Mouse (Mus musculus) c-Kit-positive CD71-positive TER-119-positive erythroid progenitor cells, embryonic 14.5 days (primary cell): Measurements from ENCODE around the gene Tnrc18.

Source experiments
- DNase-seq: peaks from one replicate; pipeline ENCODE4 v3.0.0-alpha.2; 2013; ENCODE audit warnings: low spot score

Tnrc18 gene

DNA sequence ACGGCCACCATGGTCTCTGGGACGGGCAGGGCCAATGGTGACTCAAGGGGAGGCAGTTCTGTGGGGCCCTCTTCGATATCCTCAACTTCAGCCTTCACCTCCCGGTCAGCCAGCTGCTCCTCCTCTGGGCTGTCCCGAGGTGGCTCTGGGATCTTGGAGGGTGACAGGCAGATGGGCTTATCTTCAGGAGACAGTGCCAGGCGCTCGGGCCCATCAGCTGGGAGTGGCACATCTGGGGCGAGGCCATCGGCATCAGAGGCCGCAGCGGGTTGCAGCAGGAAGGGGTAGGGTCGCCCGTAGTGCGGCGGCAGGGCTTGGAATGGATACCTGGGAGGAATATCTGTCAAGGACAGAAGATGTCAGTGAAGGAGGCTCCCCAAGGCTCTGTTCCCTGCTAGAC is 45.5 kb downstream of the Tnrc18 start:
- peak; percentile 17 for DNase-seq

DNA sequence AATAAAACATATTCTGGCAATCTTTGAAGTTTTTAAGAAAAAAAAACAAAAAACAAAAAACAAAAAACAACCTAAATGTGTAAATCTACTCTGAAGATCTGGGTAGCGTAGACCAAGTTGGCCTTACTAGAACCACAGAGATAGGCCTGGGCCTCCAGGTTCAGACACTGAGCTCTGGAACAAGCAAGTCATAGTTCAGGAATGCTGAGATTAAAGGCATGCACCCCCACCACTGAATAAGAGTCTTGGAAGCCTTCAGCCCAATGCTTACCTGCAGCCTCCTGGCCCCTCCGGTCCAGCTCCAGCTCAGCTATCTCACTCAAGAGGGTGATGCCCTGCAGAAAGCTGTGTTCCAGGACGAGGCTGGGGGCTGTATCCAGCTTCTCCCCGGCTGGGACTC is 46.4 kb downstream of the Tnrc18 start:
- no peak for DNase-seq

DNA sequence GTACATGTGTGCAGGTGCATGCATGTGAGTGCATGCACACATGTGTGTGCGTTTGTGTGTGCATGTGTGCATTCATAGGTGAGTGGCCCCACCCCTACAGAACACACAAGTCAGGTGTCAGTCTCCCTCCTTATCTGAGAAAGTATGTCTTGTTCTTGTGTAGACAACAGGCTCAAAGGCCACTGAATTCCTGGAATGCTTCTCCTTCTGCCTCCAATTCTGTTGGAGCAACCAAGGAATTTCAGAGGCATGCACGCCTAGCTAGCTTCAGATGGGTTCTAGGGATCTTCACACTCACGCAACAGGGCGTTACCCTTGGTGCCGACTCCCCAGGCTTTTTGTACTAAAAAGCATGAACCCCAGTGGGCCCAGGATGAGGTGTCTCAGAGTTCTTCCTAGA is 47.8 kb downstream of the Tnrc18 start:
- no peak for DNase-seq

DNA sequence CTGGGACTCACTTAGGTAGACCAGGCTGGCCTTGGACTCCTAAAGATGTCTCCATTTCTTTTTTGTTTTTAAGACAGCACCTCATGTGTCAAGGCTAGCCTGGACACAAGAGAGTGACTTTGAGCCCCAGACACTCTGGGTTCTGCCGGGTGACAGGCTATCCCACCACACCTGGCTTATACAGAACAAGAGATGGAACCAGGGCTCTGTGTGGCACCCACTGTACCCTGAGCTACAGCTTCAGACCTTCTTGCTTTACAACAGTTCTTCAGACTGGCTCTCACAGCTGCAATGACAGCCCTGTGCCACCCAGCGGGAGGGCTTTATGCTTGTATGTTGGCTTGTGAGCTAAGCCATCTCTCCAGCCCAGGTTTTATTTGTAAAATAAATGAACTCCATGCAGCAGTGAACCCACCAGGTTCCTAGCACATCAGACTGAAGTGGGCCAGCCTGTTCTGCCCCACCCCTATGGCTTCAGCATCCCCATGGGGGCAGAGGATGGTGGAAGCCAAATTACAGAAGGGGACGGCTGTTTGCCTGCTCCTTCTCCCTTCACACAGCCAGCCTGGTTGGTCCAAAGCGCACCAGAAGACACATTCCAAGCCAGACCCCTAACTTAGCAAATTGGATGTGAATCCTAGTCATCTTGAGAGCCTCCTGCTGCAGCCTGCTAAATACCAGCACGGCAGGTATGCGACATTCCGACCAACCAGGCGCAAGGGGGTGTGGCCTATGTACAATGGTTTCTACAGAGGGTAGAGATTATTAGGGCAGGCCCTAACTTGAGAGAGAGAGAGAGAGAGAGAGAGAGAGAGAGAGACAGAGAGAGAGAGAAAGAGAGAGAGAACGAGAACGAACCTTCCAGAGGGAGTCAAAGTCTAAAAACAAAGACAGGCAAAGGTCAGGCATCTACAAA is 48.9 kb downstream of the Tnrc18 start:
- no peak for DNase-seq

DNA sequence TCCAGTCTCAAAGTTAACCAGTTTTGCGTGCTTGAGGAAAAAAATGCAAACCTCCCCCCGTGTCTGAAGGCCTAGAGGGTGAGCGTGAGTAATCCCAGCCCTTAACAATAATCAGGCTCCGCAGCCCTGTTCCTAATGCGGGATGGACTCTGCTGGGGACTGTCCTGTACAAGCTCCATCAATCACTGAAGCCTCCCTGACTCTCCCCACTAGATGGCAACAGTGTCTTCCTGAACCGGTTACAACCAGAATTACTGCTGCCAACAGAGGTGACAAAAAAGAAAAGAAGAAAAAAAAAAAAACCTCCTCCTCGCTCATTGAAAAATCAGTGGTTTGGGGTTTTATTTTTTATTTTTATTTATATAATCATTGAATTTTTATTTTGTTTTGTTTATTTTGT is 49.5 kb downstream of the Tnrc18 start:
- DNase-seq, result peak; percentile 27

DNA sequence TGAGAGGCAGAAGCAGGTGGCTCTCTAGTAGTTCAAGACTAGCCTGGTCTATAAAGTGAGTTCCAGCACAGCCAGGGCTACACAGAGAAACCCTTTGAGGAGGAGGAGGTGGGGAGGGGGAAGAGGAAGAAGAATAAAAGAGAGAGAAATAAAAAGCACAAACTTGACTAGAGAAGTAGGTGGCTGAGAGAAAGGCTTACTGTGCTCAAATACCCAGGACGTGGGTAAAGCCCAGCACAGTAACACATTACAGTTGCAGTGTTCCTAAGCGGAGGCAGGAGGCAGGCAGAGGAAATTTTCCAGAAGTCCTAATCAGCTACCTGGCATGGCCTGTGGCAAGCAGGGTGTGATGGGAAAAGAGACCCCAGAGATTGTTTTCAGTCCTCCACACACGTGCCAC is 50.8 kb downstream of the Tnrc18 start:
- no peak for DNase-seq

DNA sequence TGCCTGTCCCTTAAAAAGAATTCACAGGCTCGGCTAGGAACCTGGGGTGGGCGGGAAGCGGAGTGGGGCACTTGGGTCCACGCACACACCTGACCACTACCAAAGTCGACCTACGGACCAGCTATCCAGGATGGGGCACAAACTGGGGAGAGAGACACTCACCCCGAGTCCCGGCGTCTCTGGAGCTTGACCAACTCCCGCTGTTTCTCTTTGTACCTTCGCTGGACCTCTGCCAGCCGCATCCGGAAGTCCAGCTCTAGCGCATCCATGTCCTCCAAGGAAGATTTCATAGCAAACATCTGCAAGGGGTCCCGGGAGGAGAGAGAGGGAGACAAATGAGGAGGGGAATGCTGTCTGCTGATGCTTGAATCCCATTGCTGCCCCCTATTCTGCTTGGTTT is 52.6 kb downstream of the Tnrc18 start:
- DNase-seq, result no peak

DNA sequence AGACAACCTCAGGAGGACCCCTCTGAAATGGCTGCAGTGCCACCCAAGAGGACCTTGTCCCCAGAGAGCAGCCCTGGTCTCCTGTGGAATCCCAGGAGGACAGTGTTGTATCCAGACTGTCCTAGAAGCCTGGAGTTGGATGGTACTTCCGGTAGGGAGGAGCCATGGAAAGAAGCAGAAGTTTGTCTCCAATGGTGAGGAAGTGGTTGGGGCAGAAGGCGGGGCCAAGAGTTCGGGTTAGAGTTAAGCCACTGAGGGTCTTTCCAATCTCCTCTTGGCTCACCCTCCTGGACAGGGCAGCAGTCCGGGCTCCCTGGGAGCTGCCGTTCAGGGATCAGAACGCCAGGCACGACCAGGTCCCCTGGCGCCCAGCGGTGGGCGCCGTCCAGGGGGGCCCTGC is 53.2 kb downstream of the Tnrc18 start:
- no peak for DNase-seq

DNA sequence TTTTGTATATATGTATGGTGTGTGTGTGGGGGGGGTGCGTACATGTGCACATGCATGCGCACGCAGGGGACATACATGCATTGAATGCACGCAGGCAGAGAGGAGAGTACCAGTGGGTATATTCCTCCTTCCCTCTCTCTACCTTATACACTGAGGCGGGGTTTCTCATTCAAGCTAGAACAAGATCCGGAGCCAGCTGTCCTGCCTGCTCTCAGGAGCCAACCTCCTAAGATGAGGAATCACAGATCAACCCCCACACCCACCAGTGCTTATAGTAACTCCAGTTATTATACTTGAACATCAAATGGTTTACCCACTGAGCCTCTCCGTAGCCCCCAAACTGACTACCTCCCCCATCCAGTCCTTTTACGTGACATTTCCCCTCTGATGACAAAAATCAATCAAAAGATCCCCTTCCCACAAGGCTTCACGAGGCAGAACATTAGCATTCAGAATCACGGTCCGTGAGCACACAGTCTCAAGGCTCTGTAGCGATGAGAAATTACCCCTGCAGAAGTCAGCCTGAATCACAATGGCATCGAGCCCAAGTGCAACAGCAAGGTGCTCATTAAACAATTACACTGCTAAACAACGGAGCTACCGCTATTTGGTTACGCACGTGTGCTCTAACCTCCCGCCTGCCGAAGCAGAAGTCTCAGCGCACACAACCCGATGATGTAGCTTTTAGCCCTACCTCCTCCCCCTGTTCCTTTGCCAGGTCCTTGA is 55.2 kb downstream of the Tnrc18 start:
- no peak for DNase-seq

DNA sequence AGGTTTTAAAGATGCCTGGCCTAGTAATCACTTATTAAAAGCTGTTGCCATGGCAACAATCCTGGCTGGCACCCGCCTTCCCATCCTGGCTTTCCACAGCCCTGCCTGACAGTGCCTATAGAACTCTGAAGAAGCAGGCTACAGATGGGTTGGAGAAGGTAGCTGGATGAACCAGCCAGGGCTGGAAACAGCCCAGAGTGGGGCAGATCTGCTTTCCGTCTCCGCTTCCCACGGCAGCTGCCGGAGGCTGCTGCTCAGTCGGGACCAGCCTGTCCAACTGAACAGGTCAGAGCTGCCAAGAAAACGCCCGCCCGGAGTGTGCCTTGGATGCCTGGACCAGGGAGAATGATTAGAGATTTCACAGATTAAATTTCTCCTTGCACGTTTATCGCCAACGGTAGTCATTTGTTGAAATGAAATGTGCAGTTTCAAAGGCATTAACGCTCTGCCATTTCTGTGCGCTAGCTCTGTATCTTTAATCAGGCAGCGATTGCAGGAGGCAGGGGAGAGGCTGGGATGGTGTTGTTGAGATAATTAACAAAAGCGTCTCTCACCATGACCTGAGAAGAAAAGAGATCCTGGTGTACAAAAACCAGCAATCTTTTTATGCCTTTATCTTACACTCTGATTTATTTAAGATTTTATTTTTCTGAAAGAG is 56.0 kb downstream of the Tnrc18 start:
- no peak for DNase-seq

DNA sequence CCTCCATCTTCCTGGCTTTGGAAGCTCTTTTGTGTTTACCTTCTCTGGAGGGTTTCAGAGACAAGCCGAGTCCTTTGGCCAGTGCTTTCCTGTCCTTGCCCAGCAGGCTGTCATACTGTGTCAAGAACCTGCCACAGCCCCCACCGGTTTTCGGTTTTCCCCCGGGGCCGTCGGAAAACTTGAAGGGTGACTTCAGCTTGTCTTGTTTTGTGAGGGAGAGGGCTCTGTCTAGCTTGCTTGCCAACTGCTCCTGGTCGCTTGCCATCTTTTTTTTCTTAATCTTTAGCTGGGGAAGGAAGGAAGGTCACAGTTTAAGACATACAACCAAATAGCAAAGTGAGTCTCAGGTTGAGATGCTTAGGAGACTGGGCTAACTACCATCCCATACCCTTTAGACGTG is 57.7 kb downstream of the Tnrc18 start:
- no peak for DNase-seq

DNA sequence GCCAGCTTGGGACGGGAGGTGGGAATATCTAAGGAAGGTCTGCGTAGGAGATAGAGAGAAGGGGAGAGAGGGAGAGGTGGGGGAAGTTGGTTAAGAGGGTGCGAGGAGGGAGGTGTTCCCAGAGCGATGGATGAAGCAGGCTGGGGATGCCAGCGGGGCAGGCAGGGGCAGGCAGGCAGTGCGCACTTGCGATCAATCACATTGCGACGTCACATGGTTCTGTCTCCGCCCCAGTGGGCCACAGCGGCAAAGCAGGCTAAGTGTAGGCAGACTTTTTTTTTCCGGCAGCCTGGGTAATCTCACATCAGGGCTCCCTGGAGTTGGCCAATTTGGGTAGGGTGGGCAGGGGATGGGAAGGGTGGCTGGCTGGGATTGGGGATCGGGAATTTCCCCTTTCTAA is 65.2 kb downstream of the Tnrc18 start:
- no peak for DNase-seq

DNA sequence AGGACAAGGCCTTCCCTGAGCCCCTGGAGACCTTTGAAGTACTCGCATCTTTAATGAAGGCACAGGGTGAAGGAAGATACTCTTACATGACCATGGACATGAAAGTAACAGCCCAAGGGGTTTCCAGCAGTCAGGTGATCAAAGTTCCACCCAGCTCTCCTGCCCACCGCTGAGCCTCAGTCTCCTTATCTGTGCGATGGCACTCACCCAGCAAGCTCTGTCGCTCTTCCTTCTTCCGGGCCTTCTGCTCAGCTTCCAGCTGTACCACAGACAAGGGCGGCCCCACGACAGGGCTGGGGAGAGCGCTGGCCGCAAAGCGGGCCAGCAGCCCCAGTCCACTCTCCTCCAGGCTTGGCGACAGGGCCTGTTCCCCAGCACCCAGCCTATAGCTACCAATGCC is 67.3 kb downstream of the Tnrc18 start:
- no peak for DNase-seq

DNA sequence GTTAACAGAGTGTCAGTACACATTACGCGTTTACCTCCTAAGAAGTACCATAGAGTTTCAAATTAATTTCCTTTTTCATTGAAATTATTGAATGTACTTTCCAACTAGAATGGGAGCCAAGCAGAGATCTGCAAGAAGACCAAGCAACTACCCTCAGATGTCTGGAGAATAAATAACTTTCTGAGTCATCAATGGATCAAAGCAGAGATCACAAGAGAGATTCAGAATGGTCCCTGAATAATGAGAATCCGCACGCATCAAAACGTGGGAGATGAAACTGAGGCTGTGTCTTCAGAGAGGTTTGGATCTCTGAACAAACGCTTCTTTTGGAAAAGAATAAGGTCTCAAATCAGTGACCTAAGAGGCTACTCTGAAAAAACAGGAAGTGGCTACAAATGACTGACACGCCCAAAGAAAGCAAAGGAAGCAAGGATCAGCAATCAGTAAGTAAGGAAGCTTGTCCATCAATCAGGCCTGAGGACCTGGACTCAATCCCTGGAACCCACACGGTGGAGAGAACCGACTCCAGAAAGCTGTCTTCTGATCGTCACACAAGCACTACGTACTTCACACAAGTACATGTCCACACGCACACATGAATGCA is 70.3 kb downstream of the Tnrc18 start:
- DNase-seq, result no peak

DNA sequence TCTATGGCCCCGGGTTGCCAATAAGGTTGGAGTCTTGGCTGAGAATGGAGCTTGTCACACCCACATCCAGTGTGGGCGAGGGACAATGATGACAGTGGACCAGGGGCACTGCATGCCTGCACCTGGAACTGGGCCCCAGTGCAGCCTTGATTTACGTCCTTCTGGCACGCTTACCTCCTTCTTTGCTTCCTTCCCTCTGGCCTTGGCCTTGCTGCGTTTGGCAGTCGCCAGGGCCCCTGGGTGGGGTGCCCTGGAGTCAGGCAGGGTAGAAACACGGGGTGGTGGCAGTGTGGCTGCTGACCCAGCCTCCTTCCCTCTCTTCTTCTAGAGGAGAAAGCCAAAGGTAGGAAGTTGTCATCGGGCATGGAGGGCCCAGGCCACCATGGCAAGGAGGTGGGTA is 77.5 kb downstream of the Tnrc18 start:
- DNase-seq, result no peak

DNA sequence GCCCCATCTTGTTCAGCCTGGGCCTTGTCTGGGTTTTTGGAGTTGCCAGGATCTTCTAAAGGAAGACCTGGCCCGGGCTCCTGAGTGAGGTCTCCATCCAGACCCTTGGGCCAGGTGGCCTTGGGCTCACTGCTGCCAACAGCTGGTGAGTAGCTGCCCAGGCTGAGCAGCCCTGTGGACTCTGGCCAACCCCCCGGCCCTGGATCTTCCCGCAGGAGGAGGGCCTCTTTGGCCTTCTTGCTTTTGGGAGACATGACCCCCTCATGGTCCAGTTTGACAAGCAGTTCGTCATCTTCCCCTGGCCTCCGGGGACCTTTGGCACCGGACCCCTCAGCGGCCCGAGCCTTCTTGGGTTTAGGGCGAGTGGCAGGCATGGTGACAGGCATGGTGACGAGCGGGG is 85.5 kb downstream of the Tnrc18 start:
- no peak for DNase-seq

DNA sequence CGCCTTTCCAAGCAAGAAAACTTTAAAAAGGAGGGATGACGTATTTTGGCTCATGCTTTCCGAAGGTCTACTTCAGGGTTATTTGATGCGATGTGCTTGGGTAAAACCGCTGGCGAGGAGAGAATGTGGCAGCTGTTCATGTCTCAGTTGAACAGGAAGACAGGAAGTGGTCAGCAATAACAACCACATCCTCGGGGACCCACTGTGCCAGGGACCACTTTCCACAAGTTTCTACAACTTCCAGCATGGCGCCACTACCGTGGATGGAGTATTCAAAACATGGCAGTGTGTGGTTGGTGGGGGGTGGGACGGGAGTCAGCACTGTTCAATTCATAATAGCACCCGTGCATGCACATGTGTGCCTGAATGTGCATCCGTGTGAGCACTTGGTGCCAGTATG is 87.2 kb downstream of the Tnrc18 start:
- DNase-seq, result no peak

DNA sequence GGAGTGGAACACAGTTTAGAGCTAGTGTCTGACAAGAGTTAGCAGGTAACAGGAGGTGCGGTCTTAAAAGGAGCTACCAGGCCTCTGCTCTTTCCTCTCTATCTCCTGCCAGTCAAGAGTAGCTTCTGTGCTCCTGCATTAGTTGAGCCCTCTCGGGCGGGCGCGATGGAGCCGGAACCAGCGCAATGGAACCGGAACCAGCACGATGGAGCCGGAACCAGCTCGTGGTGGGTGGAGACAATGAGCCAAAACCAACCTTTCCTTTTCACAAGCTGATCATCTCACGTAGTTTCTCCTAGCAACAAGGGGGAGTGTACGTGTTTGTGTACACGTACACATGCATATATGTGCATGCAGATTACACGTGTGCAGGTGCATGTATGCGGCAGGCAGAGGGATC is 89.2 kb downstream of the Tnrc18 start:
- DNase-seq, result no peak

DNA sequence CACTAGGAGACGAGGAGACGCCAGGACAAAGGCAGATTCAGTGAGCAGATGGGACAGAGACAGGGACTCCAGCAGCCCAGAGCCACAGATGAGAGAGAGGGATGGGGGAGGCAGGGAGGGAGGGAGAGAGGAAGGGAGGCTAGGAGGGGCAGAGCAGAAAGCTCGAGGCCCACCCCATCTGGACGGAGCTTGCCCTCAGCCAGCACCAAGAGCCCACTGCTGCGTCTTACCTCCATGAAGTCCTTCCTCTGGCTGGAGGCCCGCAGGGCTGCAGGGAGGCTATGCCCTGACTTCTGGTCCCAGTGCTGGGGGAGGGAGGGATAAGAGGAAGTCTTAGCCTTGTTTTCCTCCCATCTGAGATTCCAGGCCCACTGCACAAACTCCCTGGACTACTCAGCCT is 90.7 kb downstream of the Tnrc18 start:
- no peak for DNase-seq

DNA sequence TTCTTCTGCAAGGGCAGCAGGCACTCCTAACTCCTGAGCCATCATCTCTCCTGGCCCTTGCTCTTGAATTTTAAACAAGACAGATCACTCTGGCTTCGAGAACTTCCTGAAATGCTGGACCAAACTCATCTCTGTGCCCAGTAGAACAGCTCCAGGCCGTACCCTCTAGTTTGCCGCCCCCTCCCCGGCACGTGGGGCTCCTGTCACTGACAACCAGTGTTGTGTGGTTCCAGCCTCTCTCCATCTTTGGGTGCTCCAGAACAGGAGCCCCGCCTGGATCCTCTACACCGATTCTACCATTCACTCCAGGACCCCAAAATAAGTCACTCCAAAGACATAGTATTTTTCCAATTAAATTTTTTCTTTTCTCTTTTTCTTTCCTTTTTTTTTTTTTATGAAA is 93.2 kb downstream of the Tnrc18 start:
- DNase-seq, result no peak

DNA sequence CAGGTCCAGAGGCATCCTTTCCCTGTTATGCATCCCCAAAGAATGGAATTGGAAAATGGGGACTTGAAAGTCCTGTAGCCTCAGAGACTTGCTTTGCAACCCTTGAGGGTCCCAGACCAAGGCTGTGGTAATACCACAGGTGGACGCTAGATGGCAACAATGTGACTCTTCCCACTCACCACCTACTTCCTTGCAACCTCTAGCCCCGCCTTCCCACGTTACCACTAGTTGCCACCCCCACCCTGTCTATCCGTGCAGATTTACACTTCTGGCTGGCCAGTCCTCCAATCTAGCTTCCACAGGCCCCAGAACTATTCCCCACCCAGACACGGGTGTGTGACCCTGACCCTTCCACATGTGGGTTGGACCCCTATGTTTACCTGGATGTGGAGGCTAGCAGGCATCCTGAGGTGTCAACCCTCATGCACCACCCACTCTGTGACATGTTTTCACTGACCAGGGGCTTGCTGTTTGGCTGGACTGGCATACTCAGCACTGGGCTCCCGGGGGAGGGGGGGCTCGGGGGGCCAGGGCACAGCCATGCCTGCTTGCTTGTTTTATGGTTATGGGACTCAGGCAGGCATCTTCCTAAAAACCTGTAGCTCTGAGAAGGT is 93.8 kb downstream of the Tnrc18 start:
- peak; percentile 60 for DNase-seq

DNA sequence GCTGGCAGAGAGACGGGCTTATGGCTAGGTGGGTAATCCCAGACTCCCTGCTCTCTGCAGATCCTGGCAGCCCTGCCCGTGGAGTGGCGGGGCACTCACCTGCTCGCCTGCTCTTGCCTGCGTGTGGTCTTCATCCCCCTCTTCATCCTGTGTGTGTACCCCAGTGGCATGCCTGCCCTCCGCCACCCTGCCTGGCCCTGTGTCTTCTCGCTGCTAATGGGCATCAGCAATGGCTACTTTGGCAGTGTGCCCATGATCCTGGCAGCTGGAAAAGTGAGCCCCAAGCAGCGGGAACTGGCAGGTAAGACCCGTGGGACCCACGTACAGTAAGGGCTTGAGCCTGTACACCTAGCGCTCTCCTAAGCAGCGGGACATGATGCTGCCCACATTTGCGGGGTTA is 97.6 kb downstream of the Tnrc18 start:
- no peak for DNase-seq
